Comparison of ENCODE assay signal across 19 mouse cellular contexts in genomic region chr7:143023499-143023898, GRCm38 (mm10). TPM values are rescaled to one million over a fixed set of nuclear protein-coding genes. Genes with fewer than 3 reads are reported as not detected.
"Had no signal": no experiment of that assay in that cellular context is flagged by ENCODE, and none has a peak within 500 bp of the region (broad histone marks: within the 10 kb centered on the region; RNA-seq: fewer than 3 reads in every experiment).

No protein-coding gene starts in this region.

- H3K4me1 ChIP-seq: midbrain, embryonic 12.5 days; neural tube, embryonic 15.5 days had no signal

- H3K4me2 ChIP-seq: kidney, embryonic 15.5 days; liver, embryonic 11.5 days; liver, embryonic 15.5 days; midbrain, embryonic 12.5 days; neural tube, embryonic 15.5 days had no signal

- H3K27me3 ChIP-seq: kidney, embryonic 15.5 days; liver, embryonic 15.5 days; megakaryocyte, embryonic 14.5 days; midbrain, embryonic 12.5 days; neural tube, embryonic 15.5 days had no signal

- H3K9me3 ChIP-seq: kidney, embryonic 15.5 days; liver, embryonic 15.5 days; megakaryocyte, embryonic 14.5 days; midbrain, embryonic 12.5 days; neural tube, embryonic 15.5 days had no signal

- H3K9ac ChIP-seq: kidney, embryonic 15.5 days; liver, embryonic 15.5 days; midbrain, embryonic 12.5 days; neural tube, embryonic 15.5 days had no signal

- H3K36me3 ChIP-seq: kidney, embryonic 15.5 days; liver, embryonic 15.5 days had no signal

- DNase-seq: kidney, adult 2 months; kidney, postnatal 25 days; left cerebral cortex, postnatal 4 days; lung, adult 2 months; lung, postnatal 36 days; thymus, adult 2 months; thymus, postnatal 4 days had no signal

- H3K27ac ChIP-seq: kidney, embryonic 15.5 days; liver, embryonic 15.5 days; midbrain, embryonic 12.5 days; neural tube, embryonic 15.5 days had no signal

- H3K4me3 ChIP-seq: kidney, embryonic 15.5 days; liver, embryonic 15.5 days; megakaryocyte, embryonic 14.5 days; midbrain, embryonic 12.5 days; myocyte; neural tube, embryonic 15.5 days had no signal

- ATAC-seq: intestine, embryonic 16.5 days; lung, postnatal 0 days had no signal

RNA-seq across cellular contexts. Expression of gene Tspan32, which starts 18.7 kb away (rescaled TPM):
- total RNA-seq: layer of hippocampus, postnatal 10 days; left cerebral cortex, postnatal 4 days had no signal

RNA-seq across cellular contexts. Expression of gene Ascl2, which starts 54.4 kb away (rescaled TPM):
- total RNA-seq: left cerebral cortex, adult 18-20 months; midbrain, postnatal 0 days had no signal
- polyA plus RNA-seq: myocyte had no signal
